Mouse (Mus musculus): ENCODE results near the gene Rtp4.

DNA sequence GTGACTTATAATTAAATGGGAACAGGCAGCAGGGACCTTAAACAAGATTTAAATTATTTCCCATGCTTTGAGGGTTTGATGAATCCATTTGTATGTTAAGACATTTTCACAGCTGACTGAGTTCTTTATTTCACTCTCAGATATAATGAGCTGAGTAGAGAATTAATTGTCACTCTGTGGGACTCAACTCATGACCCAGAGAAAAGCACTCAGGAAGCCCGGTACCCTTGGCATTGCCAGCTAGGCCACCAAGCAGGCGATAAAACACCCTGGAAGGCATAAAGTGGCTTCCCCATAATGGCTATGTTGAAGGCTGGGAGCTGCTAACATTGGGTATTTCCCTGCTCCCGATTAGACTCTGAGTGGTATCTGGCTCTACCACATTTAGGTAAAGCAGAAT lies 76.6 kb downstream of the Rtp4 start:
- no peak for TF ChIP-seq CTCF (IDR thresholded peaks at IDR 0.05; ENCODE audit: borderline replicate concordance, extremely low read depth, insufficient read depth, insufficient read length)
- TF ChIP-seq POLR2A (IDR thresholded peaks at IDR 0.05; ENCODE audit: borderline replicate concordance, extremely low read depth, insufficient read depth, insufficient read length, poor library complexity, severe bottlenecking), result no peak
